Mouse (Mus musculus): Measurements from ENCODE around the gene Ndufb10. TPM values are rescaled to one million over a fixed set of nuclear protein-coding genes. Genes with fewer than 3 reads are reported as not detected.
A peak's percentile ranks its signal among the peaks of the same experiment; 100 is the strongest.

Ndufb10 gene
- total RNA-seq (2021): 100 to 1,000 TPM; 939 to 954 TPM
- long read RNA-seq, experiment 1, transcript Ndufb10-201 (4 exons, 732 nt): major isoform, 1,022 of 1,054 reads
- long read RNA-seq, experiment 1, partial matches to known transcripts: 0 of 1,054 reads
- long read RNA-seq, experiment 1, other reads (novel, unspliced or antisense): 24 of 1,054 reads
- long read RNA-seq, experiment 2, transcript Ndufb10-201 (4 exons, 732 nt): major isoform, 934 of 950 reads
- long read RNA-seq, experiment 2, partial matches to known transcripts: 2 of 950 reads
- long read RNA-seq, experiment 2, other reads (novel, unspliced or antisense): 10 of 950 reads

DNA sequence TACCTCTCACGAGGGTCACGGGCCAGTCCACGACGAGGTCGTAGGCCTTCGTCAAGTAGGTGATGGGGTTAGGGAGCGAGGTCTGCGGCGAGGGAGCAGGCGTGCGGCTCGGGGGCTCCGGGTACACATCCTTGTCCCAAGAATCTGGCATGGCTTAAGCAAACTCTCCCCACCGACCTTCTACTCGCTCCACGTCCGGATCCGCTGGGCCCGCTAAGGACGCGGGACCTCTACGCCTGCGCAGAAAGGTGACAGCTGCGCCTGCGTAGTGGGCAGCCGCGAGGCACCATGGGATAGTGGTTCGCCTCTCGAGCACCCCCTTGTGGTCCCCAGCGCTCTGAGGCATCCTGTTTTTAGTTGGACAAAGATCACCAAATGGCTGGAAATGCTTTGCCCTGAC lies at the start of gene Ndufb10:
Gene Ndufb10 (minus strand): TSS at position 295 of the 400 bp plus-strand sequence.
- intact Hi-C loops (cut with DNase I): no loop called here

DNA sequence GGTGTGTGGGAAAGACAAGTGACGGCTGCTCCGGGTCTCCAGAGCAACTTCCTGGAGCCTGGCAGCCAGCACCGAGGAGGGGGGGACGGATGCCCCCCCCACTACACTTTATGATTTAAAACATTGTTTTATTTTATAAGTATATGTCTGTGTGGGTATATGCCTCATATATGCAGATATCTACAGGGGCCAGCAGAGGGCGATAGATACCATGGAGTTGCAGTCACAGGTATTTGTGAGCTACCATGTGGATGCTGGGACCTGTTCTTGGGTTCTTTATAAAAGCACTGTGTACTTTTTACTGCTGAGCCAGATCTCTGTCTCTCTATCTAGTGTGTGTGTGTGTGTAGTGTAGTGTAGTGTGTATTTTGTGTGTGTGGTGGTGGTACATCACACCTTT lies 49.0 kb upstream of the Ndufb10 start:
- intact Hi-C loops (cut with DNase I): no loop called here
- DNase-seq: no peak

More for the DNA sequence above, at the start of gene Ndufb10:
- peak; percentile 98 to 99 for DNase-seq

DNA sequence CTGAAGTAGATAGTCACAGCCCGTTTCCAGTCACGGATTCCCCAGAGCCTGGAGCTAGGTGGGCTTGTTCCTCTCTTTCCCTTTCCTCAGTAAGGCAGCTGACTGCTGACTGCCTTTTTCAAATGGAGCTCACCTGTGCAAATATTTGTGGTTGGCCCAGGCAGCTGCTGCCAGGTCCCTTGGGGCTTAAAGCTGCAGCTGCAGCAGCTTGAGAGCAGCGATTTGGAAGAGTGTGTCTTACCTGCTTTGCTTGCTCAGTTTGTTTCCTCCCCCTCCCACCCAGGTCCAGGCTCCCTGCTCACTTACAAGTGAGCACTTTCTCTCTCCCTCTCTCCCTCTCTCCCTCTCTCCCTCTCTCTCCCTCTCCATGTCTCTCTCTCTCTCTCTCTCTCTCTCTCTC lies 44.9 kb upstream of the Ndufb10 start:
- intact Hi-C loops (cut with DNase I): no loop called here
- DNase-seq: no peak

DNA sequence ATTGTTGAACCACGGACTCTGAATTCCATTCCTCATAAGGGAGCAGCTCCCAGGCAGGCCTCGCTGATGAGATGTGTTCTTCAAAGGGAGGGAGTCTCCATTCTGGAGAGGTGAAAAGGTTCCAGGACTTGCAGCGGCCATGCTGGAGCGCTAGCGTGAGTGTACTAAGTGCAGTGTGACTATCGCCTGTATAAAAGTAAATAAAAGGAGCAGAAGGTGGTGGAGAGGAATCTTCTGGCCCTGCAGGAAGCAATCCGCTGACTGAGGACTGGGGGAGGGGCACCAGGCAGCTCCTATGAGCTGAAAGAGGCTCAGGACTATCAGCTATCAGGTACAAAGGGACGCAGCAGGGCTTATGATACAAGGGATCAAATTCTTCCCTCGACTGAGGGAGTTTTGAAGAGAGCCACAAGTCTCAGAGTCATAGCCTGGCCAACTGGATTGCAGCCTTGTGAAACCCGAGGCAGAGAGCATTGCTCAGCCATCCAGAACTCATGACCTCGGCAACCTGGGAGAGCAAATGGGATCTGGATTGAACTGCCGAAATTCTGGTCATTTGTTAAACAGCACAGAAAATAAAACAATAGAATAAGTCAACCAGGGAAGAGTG lies 42.1 kb upstream of the Ndufb10 start:
- no peak for DNase-seq
- intact Hi-C loops (cut with DNase I): no loop called here

DNA sequence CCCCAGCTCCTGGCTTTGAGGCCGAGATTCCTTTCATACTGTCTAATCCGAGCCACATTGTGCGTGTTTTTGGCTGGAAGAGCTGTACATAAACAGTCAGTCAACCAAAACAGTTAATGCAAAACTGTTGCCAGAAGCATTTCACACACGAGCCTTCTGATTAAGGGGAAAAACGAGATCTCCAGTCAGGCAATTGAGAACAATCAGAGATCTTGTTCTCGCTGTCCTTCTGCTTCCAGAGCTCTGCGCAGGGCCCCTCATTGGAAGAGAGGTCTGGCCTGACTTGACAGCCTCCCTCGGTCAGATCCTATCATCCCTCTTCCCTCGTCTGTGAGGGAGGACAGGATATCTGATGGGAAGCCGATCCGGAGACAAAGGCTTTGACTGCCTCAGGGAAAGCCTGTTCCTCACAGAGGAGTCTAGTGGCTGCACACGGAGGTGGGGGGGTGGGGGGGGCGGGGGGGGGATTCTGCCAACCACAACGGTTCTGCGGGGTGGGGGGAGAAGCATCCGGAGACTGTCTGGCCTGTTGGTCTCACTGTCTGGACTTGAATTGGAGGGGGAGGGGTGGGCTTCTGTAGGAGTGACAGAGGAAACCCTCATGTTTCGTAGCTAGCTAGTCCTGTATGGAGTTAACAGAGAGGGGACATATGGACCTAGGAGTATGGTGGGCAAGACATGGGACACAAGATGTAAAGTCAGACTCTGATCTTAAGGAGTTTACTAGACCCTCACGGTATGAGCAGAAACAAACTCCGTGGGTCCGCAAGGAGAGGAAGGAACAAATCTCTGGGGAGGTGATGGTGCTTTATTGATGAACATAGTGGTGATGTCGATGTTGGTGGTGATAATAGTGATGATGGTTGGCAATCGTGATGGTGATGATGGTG lies 41.0 kb upstream of the Ndufb10 start:
- DNase-seq: no peak
- intact Hi-C loops (cut with DNase I): no loop called here

DNA sequence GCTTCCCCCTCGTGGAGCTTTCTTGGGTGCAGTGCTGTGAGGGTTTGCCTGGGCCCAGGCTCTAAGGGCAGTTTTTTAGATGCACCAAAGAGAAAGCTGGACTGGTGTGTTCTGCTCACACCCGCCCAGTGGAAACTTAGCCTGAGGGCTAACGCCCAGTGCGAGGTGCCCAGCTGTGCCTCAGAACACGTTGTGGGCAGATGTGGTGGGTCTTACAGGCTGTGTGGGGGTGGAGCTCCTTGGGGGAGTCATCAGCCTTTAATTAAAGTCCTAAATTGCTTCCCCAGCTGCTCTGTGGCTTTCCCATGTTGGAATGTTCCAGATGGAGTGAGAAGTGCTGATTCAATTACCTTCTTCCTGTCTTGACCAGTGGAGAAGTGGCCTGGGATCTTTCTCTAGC lies 36.8 kb upstream of the Ndufb10 start:
- DNase-seq: no peak
- intact Hi-C loops (cut with DNase I): no loop called here

DNA sequence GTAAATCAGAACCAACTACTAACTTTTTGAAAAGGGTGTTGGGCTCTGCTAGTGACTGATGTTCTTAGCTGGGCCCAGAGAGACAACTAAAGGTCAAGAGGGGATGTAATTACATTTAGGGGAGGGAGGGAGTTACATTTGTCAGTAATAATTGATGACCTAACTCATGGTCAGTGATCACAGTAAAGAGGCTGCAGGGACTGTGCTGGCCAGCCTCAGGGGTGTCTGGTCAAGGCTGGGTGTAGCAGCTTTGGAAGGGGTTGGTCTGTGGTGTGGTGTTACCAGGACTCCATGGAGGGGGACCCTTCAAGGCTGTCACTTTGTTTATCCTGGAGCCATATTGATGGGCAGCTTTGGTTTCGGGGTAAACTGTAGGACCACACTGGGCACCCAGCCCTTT lies 33.1 kb upstream of the Ndufb10 start:
- intact Hi-C loops (cut with DNase I): no loop called here
- DNase-seq: no peak

DNA sequence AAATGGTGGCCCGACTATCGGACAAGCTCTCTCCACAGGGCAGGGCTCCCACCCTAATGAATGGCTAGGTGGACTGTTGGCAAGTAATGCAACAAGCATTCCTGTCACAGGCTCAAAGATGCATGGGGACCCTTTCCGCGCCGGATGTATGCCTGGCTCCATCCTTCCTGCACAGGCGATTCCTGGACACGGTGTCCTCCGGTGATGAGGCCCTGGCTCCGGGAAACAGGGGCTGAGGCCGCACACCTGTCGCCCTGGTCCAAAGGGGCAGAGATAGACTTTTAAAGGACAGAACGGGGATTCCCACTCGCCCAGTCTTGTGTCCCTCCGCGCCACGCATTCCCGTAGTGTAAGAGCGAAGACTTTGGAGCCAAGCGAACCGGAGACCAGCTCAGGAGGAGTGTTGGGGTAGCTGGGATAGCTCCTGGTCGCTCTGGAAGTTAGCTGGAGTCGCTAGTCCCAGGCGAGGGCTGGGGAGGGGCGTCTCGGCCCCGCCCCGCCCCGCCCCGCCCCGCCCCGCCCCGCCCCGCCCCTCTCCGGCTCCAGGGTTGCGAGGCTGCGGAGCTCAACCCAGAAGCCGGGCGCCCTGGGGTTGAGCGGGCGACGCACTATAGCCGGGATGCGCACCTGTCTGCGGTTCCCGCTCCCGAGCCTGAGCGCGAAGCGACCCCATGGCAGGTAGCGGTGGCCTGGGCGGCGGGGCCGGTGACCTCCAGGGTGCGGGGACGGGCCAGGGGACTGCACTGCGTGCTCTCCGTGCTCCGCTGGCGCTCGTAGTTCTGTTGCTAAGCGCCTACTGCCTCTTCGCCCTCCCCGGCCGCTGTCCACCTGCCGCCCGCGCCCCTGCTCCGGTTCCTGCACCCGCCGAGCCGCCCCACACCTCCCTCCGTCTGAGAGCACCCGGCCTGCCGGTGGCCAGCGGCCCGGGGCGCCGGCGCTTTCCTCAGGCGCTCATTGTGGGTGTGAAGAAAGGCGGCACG lies 28.4 kb upstream of the Ndufb10 start, which contains the start of gene Hs3st6:
Gene Hs3st6 (plus strand): TSS at position 574 of the 980 bp plus-strand sequence.
- DNase-seq: no peak
- intact Hi-C loops (cut with DNase I): no loop called here

DNA sequence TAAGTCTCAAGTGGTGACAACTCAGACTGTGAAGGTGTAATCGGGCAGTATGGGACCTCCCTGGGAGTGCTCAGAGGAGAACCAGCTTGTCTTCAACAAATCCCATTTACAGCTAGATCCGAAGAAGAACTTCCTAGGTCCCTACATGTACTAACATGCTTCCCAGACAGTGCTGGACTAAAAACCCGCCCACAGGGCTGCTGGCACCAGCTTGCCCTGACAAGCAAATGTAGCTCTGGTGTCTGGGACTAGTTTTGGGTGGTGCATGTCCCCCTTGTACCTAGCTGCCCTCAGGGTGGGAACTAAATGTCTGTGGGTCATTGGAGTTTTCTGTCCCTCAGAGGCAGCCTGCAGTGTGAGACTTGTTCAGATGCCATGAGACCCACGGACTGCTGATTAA lies 27.2 kb upstream of the Ndufb10 start:
- intact Hi-C loops (cut with DNase I): no loop called here
- DNase-seq: no peak

DNA sequence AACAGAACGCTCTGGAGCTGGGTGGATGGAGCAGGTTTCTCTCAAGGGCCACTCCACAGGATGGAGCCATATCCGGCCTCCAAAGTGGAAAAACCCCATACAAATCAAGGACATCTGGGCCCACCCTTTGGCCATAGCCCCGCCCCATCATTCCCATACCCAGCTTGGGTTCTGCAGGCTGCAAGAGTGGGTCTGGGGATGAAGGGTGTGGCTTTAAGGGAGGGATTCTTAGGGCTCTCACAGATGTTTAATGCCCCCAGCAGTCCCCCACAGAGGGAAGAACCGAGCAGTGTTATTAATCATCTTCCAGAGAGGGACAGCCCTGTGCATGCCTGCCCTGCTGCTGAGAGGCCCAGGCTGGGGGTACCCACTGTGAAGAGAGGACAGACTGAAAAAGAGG lies 22.7 kb upstream of the Ndufb10 start:
- intact Hi-C loops (cut with DNase I): no loop called here
- no peak for DNase-seq

DNA sequence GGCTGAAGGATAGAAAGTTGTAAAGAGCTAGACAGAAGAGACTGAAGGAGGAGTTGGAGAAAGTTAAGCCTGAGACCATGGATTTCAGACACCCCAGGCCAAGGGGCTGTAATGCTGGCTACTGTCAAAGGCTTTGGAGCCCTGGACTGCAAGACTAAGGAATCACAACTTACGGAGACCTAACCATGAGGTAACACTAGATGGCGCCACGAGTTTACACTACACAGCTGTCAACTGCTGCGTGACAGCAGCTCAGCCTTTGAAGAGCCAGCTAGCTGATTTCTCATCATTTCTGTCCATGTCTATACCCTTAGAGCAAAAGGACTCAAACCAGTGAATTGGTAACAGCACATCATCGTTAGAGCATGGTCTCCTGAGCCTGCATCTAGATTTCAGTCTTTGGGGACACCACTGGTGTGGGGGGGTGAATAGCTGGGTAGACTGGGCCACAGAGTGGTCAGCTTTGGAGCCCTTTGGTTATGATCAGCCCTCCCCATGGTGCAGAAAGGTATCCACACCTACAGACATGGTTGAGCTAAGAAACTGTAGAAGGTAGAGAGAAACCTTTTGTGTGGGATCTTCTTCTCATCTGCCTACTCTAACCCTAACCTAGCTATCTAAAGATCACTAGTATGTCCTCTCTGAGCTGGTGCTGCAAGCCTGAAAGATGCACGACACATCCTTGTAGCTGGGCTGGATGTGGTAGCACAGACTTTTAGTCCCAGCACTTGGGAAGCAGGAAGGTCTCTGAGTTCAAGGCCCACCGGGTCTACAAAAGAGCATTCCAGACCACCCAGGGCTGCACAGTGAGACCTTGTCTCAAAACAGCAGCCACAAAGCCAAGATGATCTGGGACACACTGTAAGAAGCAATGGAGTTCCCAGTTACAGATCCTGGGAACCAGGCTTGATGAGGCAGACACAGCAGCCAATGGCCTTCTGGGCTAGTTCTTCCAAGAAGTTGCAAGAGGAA lies 21.5 kb upstream of the Ndufb10 start:
- intact Hi-C loops (cut with DNase I): loop anchor here (1.0 to 2.0 kb wide), 2 partner anchors 71 to 135 kb away; no protein-coding TSS in a partner anchor
- peak; percentile 81 to 91 for DNase-seq

DNA sequence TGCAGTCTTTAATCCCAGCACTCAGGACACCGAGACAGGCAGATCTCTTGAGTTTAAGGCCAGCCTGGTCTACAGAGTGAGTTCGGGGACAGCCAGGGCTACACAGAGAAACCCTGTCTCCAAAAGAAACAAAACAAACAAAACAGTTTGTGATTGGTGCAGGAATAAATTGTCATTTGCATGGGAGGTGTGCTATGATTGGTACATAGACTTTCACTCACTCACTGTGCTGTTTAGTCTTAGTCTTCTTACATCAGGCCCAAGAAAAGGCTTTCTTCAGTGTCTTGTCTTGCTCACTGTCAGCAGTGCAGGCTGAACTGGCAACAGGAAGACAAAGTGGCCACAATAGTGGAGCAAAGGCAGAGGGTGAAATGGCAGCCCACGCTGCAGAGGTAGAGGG lies 20.1 kb upstream of the Ndufb10 start:
- DNase-seq: no peak
- intact Hi-C loops (cut with DNase I): loop anchor here (2.0 kb wide), 1 partner anchor 136 kb away; no protein-coding TSS in a partner anchor

DNA sequence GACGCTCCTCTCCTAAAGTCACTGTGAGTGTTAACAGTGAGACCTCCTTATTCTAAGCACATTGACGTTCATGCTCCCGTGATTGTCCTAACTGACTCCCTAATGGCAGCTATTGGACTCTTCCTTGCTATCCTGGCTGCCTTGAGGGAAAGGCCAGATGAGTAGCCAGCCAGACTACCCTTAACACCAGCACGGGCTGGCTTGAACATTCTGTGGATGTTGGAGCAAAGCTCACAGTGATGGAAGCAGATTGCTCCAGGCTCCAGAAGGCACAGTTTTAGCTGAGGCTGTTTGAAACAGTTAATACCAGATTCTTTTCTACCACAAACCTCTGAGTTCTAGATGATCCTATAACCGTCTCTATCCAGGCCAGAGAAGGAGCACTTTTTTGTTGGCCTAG lies 19.6 kb upstream of the Ndufb10 start:
- intact Hi-C loops (cut with DNase I): loop anchor here (2.0 kb wide), 1 partner anchor 137 kb away; no protein-coding TSS in a partner anchor
- no peak for DNase-seq

DNA sequence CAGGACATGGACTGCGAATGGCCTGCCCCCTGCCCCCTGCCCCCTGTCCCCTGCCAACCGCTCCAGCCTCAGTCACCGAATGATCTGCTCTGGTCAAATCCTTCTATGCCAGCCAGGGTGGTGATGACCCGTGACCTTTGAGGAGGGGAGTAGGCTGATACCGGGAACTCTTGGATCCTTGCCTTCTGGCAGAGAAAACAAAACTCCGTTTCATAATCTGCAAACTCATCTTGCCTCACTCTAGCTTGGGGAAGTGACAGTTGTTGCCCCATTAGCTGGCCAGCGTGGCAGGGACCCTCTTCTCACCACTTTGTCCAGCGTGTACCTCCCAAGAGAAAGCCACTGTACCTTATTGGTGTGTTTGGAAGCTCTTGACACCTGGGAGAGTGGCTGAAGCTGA lies 18.0 kb upstream of the Ndufb10 start:
- intact Hi-C loops (cut with DNase I): no loop called here
- DNase-seq: no peak

DNA sequence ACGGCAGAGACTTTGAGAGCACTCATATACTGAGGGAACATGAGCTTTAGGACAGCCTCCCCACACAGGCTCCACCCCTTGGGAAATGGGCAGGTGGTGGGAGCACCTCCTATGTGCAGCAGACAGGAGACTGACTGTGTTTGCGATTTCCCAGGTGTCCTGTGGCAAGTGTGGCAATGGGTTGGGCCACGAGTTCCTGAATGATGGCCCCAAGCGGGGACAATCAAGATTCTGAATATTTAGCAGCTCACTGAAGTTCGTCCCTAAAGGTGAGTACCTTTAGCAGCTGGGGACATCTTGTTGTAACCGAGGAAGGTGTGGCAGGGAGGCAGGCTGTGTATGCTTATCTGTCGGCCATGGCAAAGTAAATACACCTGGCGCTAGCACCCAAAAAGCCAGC lies 15.6 kb upstream of the Ndufb10 start:
- intact Hi-C loops (cut with DNase I): no loop called here

DNA sequence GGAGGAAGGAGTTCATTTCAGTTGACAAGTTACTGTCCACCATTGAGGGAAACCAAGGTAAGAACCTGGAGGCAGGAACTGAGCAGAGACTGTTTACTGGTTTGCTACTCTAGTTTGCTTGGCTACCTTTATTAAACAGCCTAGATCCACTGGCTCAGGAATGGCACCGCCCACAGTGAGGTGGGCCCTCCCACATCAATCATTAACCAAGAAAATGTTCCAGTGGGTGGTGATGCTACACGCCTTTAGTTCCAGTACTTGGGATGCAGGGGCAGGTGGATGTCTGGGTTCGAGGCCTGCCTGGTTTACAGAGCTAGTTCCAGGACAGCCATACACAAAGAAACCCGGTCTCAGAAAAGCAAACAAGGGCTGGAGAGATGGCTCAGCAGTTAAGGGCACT lies 14.0 kb upstream of the Ndufb10 start:
- no peak for DNase-seq
- intact Hi-C loops (cut with DNase I): no loop called here

More for the DNA sequence above, 15.6 kb upstream of the Ndufb10 start:
- no peak for DNase-seq

DNA sequence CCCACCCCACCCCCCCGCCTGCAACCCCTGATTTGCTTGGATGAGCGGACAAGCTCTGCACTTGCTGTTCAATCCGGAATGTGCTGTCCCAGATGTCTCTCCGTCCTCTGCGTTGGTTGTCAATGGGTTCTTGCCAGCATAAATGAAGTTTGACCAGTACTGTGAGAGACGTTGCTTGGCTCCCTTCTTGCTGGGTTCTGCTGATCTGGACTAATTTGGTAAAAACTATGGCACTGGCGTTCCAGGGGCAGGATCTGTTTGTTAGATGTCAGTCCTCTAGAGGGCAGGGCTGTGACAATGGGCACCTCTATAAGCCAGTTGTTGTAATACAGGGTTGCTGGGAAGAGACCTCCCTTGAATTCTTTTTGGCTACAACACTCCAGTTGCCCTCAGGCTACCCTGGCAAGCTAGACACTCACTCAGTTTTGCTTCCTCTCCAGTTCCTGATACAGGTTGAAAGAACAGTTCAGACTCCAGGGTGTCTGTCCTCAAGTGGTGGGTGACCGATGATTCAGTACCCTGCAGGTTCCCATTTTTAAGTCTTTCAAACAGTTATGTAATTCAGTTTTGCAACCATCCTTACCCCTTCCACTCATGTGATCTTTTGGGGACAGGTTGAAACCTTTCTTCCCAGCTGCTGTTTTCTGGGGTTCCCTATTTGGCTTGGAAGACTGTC lies 13.0 kb upstream of the Ndufb10 start:
- DNase-seq: no peak

More for the DNA sequence above, 13.0 kb upstream of the Ndufb10 start:
- intact Hi-C loops (cut with DNase I): no loop called here
